Mouse (Mus musculus) CH12.LX (cell line): ENCODE data around the gene Lhpp. TPM values are rescaled to one million over a fixed set of nuclear protein-coding genes. Genes with fewer than 3 reads are reported as not detected.

ENCODE experiments used
- DNase-seq: peaks from one replicate; pipeline ENCODE4 v3.0.0-alpha.2; 2013; ENCODE audit errors: extremely low read depth
- H3K27ac ChIP-seq: 2 replicates; pipeline ENCODE4 v1.5.1; 2012; ENCODE audit warnings: low read depth, mild to moderate bottlenecking, control low read depth, moderate library complexity; ENCODE audit not compliant: insufficient read depth
- H3K27me3 ChIP-seq: replicated peaks from 2 replicates; pipeline ENCODE3; 2012; ENCODE audit warnings: inconsistent platforms
- H3K36me3 ChIP-seq, 2 experiments: replicated peaks in 1 of 2; 2 replicates each; pipeline versions ENCODE3 to v1.6.1; 2012; ENCODE audit warnings: inconsistent platforms in 1 of 2, low read length in 1 of 2, mild to moderate bottlenecking in 1 of 2, mixed read lengths in 1 of 2, moderate library complexity in 1 of 2; ENCODE audit not compliant: control insufficient read depth in 1 of 2, insufficient read depth in 1 of 2
- H3K4me1 ChIP-seq, 2 experiments: 2 replicates each; pipeline ENCODE4 v1.6.1; 2012; ENCODE audit warnings: inconsistent platforms in 1 of 2, moderate library complexity in 1 of 2; ENCODE audit not compliant: insufficient read depth in 2 of 2, control insufficient read depth in 1 of 2
- H3K4me2 ChIP-seq: 2 replicates; pipeline ENCODE4 v1.6.1; 2012; ENCODE audit warnings: low read depth, mild to moderate bottlenecking, control low read depth; ENCODE audit not compliant: poor library complexity, insufficient read depth, severe bottlenecking
- H3K4me3 ChIP-seq, 3 experiments: fragments of 150-350 bp in 1 of 3; sonication (generic) in 1 of 3; replicated peaks in 1 of 3; 2 replicates each; pipeline versions ENCODE3 to v1.5.1; 2011 to 2012; ENCODE audit warnings: low read depth in 2 of 3, low read length in 2 of 3, mild to moderate bottlenecking in 2 of 3, moderate library complexity in 2 of 3, control low read depth in 1 of 3, improper control_type of control experiment in 1 of 3, inconsistent platforms in 1 of 3, mixed read lengths in 1 of 3; ENCODE audit not compliant: poor library complexity in 1 of 3
- H3K79me2 ChIP-seq: replicated peaks from 2 replicates; pipeline ENCODE4 v1.6.1; 2012; ENCODE audit warnings: mild to moderate bottlenecking, moderate library complexity; ENCODE audit not compliant: control insufficient read depth, poor library complexity, insufficient read depth, severe bottlenecking; ENCODE audit errors: extremely low read depth
- H3K9ac ChIP-seq: 2 replicates; pipeline ENCODE4 v1.6.1; 2012; ENCODE audit warnings: low read depth, mild to moderate bottlenecking, control low read depth, moderate library complexity; ENCODE audit not compliant: insufficient read depth
- H3K9me3 ChIP-seq: replicated peaks from 2 replicates; pipeline ENCODE3; 2012; ENCODE audit warnings: low read length, inconsistent platforms, mixed read lengths
- BHLHE40 ChIP-seq: IDR thresholded peaks from 2 replicates; pipeline ENCODE4 v1.6.1; 2011; ENCODE audit warnings: mild to moderate bottlenecking, low read depth, low read length, improper control_type of control experiment
- CHD1 ChIP-seq: IDR thresholded peaks from 2 replicates; pipeline ENCODE4 v1.6.1; 2012; ENCODE audit warnings: low read depth, low read length, improper control_type of control experiment, inconsistent platforms
- EP300 ChIP-seq: IDR thresholded peaks from 2 replicates; pipeline ENCODE4 v1.6.1; 2011; ENCODE audit warnings: low read length, improper control_type of control experiment
- ETS1 ChIP-seq: conservative IDR thresholded peaks from 2 replicates; pipeline ENCODE4 v1.6.1; 2012; ENCODE audit warnings: low read depth, mild to moderate bottlenecking, inconsistent platforms, low read length, improper control_type of control experiment, moderate library complexity
- GABPA ChIP-seq: IDR thresholded peaks from 2 replicates; pipeline ENCODE4 v1.6.1; 2012; ENCODE audit warnings: low read depth, low read length, improper control_type of control experiment, inconsistent platforms; ENCODE audit not compliant: insufficient replicate concordance
- HCFC1 ChIP-seq: IDR thresholded peaks from 2 replicates; pipeline ENCODE4 v1.6.1; 2012; ENCODE audit warnings: low read depth, mild to moderate bottlenecking, inconsistent platforms, low read length, improper control_type of control experiment
- IRF4 ChIP-seq: IDR thresholded peaks from 2 replicates; pipeline ENCODE4 v1.6.1; 2014; ENCODE audit warnings: low read depth, mild to moderate bottlenecking, inconsistent platforms, low read length, improper control_type of control experiment
- MAFK ChIP-seq: IDR thresholded peaks from 2 replicates; pipeline ENCODE4 v1.6.1; 2011; ENCODE audit warnings: low read length, improper control_type of control experiment; ENCODE audit not compliant: insufficient replicate concordance
- MAX ChIP-seq: IDR thresholded peaks from 2 replicates; pipeline ENCODE4 v1.6.1; 2011; ENCODE audit warnings: low read length, improper control_type of control experiment
- MEF2A ChIP-seq: IDR thresholded peaks from 2 replicates; pipeline ENCODE4 v1.6.1; 2014; ENCODE audit warnings: low read depth, mild to moderate bottlenecking, inconsistent platforms, low read length, improper control_type of control experiment, borderline replicate concordance
- MYC ChIP-seq: IDR thresholded peaks from 2 replicates; pipeline ENCODE4 v1.6.1; 2011; ENCODE audit warnings: low read depth, mild to moderate bottlenecking, improper control_type of control experiment, low read length
- NELFE ChIP-seq: IDR thresholded peaks from 2 replicates; pipeline ENCODE4 v1.6.1; 2011; ENCODE audit warnings: low read depth, low read length, improper control_type of control experiment
- PAX5 ChIP-seq: IDR thresholded peaks from 2 replicates; pipeline ENCODE4 v1.6.1; 2012; ENCODE audit warnings: low read length, inconsistent platforms, mixed read lengths
- RAD21 ChIP-seq: IDR thresholded peaks from 2 replicates; pipeline ENCODE4 v1.6.1; 2011; ENCODE audit warnings: low read depth, mild to moderate bottlenecking, low read length, improper control_type of control experiment, moderate library complexity
- RCOR1 ChIP-seq: conservative IDR thresholded peaks from 2 replicates; pipeline ENCODE4 v1.6.1; 2012; ENCODE audit warnings: low read depth, mild to moderate bottlenecking, inconsistent platforms, low read length, improper control_type of control experiment
- SMC3 ChIP-seq: IDR thresholded peaks from 2 replicates; pipeline ENCODE4 v1.6.1; 2011; ENCODE audit warnings: low read depth, low read length, improper control_type of control experiment
- TCF12 ChIP-seq: IDR thresholded peaks from 2 replicates; pipeline ENCODE4 v1.6.1; 2014; ENCODE audit warnings: low read depth, mild to moderate bottlenecking, inconsistent platforms, low read length, improper control_type of control experiment
- UBTF ChIP-seq: IDR thresholded peaks from 2 replicates; pipeline ENCODE4 v1.6.1; 2012; ENCODE audit warnings: low read depth, mild to moderate bottlenecking, inconsistent platforms, low read length, improper control_type of control experiment, moderate library complexity
- USF1 ChIP-seq: IDR thresholded peaks from 2 replicates; pipeline ENCODE4 v1.6.1; 2014; ENCODE audit warnings: low read depth, mild to moderate bottlenecking, inconsistent platforms, low read length, improper control_type of control experiment
- ZC3H11A ChIP-seq: IDR thresholded peaks from 2 replicates; pipeline ENCODE4 v1.6.1; 2012; ENCODE audit warnings: low read depth, mild to moderate bottlenecking, inconsistent platforms, low read length, improper control_type of control experiment
- ZKSCAN1 ChIP-seq: IDR thresholded peaks from 2 replicates; pipeline ENCODE4 v1.6.1; 2012; ENCODE audit warnings: low read depth, inconsistent platforms, low read length, improper control_type of control experiment, borderline replicate concordance
- dilution Hi-C: fragments of 300-500 bp; cut with MboI; formaldehyde crosslinking; loops from 2 replicates; pipeline ENCODE4 v1.14.3; 2020; ENCODE audit warnings: low sequenced_read_pairs; ENCODE audit not compliant: extremely low pct_unique_long_range_greater_than_20kb, extremely low pct_ligation_motif_present
- in situ Hi-C: fragments of 300-500 bp; cut with MboI; formaldehyde crosslinking; loops from 3 replicates; pipeline ENCODE4 v1.14.3; 2019; ENCODE audit warnings: low sequenced_read_pairs, low pct_ligation_motif_present, low pct_unique_long_range_greater_than_20kb, mixed read lengths
- polyA plus RNA-seq: library from polyadenylated mRNA; unstranded; fragments of >175 nt; gene quantifications from 2 replicates; pipeline ENCODE4 v1.2.1, GENCODE M21; 2012; ENCODE audit warnings: low read depth; ENCODE audit not compliant: insufficient read length
- total RNA-seq, 2 experiments: library from RNA; depleted of rRNA; stranded (reverse); fragments of 300-350 nt in 1 of 2; fragments of >200 nt in 1 of 2; gene quantifications; 2 replicates each; pipeline ENCODE4 v1.2.3; 2012 to 2014

Lhpp gene
- total and polyA plus RNA-seq, 3 experiments = 7.8 to 15.4 (median 14.6) TPM

DNA sequence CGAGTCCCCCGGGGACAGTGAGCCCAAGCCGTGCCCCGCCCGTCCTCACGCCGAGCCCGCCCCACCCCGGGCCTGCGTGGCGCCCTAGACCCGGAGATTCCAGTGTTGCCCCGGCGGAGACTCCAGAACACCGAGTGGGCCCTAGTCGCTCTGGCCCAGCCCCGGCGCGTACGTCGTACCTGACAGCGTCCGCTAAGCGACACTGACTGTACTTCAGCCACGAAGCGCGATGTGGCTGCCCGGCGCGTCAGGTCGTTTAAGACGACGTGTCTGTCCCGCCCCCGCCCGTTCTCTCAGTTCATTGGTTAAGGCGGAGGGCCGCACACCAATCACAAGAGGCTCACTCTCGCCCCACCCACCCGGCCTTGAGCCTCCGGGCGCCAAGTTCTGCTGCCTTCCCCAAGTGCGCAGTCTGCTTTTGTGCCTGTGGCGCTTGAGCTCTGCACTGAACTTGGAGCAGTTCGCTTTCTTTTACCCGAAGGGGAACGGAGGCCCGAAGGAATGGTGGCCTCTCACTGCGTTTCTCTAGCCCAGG lies 34.3 kb upstream of the Lhpp start, which contains the start of gene Oat (continued):
- TF ChIP-seq PAX5 = no peak

DNA sequence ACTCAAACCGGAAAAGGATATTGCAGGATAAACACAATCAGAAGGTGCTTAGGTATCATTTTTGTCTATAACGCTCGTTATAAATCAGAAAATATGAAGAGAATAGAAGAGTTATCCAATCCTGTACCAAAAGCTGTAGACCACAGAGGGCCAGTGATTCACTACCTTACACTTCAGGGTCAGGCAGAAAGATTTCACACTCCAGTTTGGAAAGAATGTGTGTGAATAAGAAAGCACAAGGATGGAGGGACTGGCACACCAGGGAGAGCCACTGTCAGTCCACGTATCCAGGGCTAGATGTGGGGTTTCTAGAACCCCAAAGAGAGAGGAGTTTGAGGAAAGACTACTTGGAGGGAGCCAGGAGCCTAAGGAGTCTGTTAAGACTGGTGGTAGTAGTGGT lies 33.5 kb upstream of the Lhpp start:
- dilution Hi-C loops = no loop called here
- H3K9ac ChIP-seq = no peak overlapping the region; the same call in 1 of the 2 replicates
- no peak overlapping the region for H3K27ac ChIP-seq
- no peak overlapping the region for H3K4me3 ChIP-seq
- 0 out of 2 replicates have a peak overlapping the region, but pooled peaks have one; percentile 80 for H3K4me2 ChIP-seq
- H3K9me3 ChIP-seq = no peaks in the 10 kb centered on the region
- peaks cover 3 to 34% of the 10 kb centered on the region in 2 experiments; a peak in 3 of 4 replicates for H3K4me1 ChIP-seq
- TF ChIP-seq TCF12 (no peak), RCOR1 (no peak), HCFC1 (no peak), ETS1 (no peak), UBTF (no peak), RAD21 (no peak), SMC3 (no peak), MYC (no peak), GABPA (no peak), EP300 (no peak), MEF2A (no peak), NELFE (no peak), IRF4 (no peak), MAX (no peak), MAFK (no peak), USF1 (no peak), BHLHE40 (no peak), ZC3H11A (no peak), ZKSCAN1 (no peak)
- H3K36me3 ChIP-seq = no peaks in the 10 kb centered on the region
- DNase-seq = no peak
- in situ Hi-C loops = no loop called here
- peaks cover 27% of the 10 kb centered on the region for H3K27me3 ChIP-seq
- H3K79me2 ChIP-seq = peaks cover 21% of the 10 kb centered on the region

DNA sequence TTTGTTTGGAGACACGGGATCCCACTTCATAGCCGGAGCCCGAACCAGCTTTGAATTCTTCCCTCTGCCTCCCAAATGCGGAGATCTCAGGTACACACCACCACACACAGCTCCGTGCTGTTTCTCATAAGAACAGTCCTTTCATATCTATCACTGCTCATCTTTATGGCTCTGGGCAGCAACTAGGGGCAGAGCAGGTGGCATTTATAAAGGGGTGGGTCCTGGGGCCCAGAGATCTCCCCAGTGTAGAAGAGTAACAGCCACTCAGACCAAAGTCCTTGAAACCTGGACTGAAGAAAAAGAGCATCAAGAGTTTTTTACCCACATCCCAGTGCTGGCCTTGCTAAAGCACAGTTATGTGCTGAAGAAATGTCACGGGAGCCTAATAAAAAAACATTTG lies 29.9 kb upstream of the Lhpp start:
- H3K36me3 ChIP-seq = no peaks in the 10 kb centered on the region
- in situ Hi-C loops = no loop called here
- TF ChIP-seq SMC3 = no peak
- TF ChIP-seq CHD1 = no peak
- no peak overlapping the region for H3K4me2 ChIP-seq
- peaks cover 2 to 7% of the 10 kb centered on the region in 2 experiments; a peak in 2 of 4 replicates for H3K4me1 ChIP-seq
- no peak overlapping the region for H3K9ac ChIP-seq
- no peaks in the 10 kb centered on the region for H3K9me3 ChIP-seq
- dilution Hi-C loops = no loop called here
- no peak overlapping the region for H3K27ac ChIP-seq
- H3K27me3 ChIP-seq = peaks cover 35% of the 10 kb centered on the region
- H3K4me3 ChIP-seq = no peak overlapping the region
- no peaks in the 10 kb centered on the region for H3K79me2 ChIP-seq
- no peak for DNase-seq
